Mouse (Mus musculus): ENCODE measurements around the gene Alkal2.

Alkal2 gene

DNA sequence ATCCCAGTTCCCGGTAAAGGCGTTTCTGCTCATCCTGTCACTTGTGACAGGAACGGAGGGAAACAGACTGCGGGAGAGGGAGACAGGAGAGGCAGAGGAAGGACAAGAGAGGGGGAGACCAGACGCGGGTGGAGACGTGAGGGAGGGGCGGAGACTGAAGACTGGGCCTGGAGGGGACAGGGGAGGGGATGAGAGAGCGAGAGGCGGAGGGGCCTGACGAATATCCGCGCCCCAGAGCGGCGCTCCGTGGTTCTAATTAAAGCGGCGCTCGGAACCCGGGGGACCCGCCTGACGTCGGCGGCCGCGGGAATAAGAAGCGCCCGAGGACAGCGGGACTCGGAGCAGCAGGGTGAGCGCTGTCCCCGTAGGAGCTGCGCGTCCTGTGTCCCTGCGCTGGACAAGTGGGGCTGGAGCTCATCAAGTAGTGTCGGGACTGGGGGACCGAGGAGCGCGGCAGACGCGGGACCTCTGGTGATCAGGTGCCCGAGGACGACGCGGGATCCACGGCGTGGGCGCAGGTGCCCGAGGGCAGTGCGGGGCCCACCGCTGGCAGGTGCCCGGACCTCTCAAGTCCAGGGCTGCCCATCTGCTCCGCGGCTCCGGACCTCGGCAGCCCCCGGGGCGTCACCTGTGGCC is at the start of gene Alkal2:
Gene Alkal2 (plus strand): TSS at position 337 of the 636 bp plus-strand sequence.
- peak; percentile 22 for DNase-seq

DNA sequence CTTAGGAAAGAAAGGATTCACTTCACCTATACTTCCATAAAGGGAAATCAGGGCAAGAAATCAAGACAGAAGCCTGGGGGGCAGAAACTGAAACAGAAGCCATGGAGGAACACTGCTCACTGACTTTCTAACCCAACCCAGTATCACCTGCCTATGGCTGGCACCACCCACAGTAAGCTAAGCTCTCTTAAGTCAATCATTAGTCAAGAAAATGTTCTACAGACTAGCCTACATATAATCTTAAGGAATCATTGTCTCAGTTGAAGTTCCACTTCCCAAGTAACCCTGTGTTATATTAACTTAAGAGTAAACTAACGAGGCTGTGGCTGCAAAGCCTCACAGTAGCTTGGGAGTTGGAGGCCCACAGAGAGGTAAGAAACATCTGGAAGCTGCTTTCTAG is 35.6 kb upstream of the Alkal2 start:
- DNase-seq = peak; percentile 59

DNA sequence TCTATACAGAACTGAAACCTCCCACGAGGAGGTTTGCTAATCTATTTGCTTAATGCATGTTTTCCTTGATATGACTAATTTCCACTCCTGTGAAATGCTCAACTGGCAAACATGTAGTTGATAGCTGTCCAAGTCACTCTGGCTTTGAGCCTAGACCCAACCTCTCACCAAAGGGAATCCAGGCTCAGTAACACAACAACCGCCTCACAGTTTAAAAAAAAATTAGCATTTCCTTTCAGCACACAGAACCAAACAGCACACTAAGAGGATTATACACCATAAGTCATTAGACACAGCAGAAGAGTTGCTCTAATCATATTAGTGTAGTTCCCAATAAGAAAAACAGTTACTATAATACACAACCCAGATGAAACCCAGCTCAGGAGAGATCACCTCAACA is 33.2 kb upstream of the Alkal2 start:
- peak; percentile 11 for DNase-seq

DNA sequence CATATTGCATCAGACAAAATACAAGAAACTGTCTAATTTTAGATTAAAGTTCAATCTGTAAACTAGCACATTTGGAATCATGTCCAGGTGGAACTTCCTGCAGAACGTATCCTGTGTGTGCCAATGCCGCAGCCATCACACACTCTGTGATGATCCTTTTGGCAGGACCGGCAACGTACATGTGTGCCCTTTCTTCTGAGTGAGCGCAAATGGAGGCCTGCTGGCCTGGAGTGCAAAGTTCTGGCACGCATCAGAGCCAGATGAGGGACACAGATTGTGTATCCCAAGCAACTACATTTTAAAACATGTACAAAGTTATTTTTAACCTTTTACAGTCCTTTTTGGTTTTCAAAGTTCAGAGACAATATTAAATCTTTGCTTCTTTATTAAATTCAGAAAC is 32.3 kb upstream of the Alkal2 start:
- DNase-seq = no peak

DNA sequence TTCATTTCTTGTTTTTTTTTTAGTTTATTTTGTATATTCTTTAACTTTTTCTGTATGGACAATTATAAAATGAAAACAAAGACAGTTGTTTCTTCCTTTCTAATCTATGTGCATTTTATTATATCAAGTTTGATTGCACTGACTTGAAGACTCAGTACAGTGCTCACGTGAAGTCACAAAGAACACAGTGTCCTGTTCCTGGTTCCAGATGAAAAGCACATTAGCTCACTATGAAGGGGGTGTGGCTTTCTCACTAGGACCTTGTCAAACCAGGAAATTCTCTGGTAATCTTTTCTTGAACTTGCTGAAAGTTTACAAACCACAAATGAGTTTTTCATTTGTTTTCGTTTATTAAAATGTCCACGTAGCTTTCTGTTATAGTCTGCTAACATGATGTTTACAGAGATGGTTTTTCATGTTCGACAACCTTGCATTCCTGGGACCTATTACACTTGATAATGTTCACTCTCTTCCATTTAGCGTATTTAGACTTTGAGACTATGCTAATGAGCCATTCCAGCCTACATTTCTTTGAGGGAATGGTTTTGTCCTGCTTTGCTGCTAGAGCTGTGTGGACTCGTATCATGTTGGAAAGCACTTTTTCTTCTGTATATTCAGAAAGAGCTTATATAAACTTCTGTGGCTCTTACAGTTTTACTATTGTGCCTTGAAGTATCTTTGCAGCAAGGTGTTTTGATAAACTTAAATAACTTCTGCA is 28.5 kb upstream of the Alkal2 start:
- DNase-seq = peak; percentile 50

DNA sequence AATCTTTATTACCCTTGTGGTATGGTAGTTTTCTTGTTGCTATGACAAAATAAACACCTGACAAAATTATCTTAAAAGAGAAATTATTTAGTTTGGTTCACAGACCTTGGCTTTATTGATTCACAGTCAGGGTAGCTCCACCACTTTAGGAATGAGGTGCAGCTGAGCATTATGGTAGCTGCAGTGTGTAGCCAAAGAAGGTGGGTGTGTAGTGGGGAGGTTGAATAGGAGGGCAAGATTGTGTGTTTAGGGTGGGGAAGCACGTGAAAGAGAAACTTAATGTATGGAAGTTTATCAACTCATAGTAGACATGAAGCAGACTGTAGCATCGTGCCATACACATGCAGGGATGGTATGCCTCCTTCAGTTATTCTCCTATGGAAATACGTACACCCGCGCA is 27.9 kb upstream of the Alkal2 start:
- no peak for DNase-seq

- no peak for DNase-seq
Observed at GRCm38 (mm10) chr12:30864347-30864746, 19.8 kb upstream of the Alkal2 start.

- no peak for DNase-seq
Observed at GRCm38 (mm10) chr12:30865781-30866180, 18.3 kb upstream of the Alkal2 start.

GRCm38 (mm10) chr12:30879447-30879846 is 4.7 kb upstream of the Alkal2 start:
- peak; percentile 14 for DNase-seq

GRCm38 (mm10) chr12:30883592-30883985 is 533 bp upstream of the Alkal2 start:
- no peak for DNase-seq

DNA sequence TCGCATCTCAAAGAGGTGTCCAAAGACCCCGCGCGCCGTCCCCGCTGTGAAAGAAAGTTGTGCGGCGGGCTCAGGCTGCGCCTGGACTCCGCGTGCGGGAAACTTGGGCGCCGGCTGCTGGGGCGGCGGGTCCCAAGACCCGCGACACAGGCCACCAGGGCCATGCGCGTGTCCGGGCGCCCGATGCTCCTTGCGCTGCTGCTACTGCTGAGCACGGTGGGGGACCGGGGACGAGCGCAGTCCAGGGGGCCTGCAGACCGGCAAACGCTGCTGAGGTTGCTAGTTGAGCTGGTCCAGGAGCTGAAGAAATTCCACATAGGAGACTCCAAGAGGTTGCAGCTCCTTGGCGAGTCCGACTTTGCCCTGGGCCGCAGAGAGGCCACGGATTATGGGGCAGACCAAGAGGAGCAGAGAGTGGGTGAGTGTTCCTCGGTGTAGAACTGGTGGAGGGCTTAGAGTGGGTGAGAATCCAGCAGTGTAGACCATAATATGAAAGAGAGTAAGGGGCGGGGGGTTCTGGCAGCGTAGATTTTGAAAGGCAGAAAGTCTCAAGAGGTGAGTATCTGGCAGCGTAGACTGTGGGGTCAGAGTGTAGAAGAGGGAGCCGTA is 604 bp downstream of the Alkal2 start:
- no peak for DNase-seq

DNA sequence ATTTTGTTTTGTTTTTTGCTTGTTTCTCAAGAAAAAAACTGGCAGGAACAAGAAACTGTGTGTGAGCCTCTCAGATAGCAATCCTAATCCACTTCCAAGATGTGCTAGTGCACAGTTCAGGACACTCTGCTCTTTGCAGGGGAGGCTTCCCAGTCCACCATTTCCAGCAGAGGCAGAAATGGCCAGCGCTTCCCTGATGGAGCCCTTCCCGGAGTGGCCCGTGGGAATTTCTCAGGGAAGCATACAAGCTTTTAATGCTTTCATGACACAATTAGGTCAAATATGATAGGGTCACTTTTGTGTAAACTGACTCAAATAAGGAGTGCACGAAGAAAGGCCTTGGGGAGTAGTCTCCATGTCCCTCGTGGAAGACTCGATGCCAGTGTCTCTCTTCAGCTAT is 1.8 kb downstream of the Alkal2 start:
- no peak for DNase-seq

DNA sequence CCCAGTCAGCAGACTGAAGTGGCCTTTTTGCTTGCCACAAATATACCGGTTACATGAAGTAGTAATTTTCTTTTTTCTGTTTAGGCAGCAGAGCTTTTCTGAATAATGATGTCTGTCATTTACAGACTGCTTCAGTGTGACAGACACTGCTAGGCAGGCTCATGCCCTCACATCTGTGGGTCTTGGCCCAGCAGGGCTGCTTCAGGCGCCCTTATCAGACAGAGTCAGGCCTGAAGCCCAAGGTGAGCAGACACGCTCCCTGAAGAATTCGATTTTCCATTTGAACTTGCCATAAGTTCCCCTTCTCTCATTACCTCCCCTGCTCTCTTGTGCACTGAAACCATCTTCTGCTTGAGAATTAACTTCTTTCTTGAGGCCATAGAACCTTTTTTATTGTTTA is 3.9 kb downstream of the Alkal2 start:
- DNase-seq = no peak

- peak; percentile 80 for DNase-seq
Observed at GRCm38 (mm10) chr12:30890067-30890466, 5.9 kb downstream of the Alkal2 start.

DNA sequence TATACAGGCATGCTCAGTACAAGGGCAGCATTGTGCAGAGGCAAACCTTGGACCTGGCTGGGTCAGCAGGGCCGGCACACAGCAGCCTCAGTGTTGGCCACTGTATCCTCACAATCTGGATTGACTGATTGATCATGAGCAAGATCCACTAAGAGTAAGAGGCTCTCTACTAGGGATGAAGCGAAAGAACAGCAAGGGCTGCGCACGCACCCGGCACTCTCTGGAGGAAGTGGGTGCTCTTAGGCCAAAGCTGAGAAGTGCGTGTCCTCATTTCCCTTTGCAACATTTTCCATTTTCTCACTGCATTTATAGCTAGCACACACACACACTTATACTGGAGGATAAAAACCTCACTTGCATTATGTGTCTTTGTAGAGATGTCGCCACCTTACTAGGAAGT is 7.3 kb downstream of the Alkal2 start:
- DNase-seq = no peak

DNA sequence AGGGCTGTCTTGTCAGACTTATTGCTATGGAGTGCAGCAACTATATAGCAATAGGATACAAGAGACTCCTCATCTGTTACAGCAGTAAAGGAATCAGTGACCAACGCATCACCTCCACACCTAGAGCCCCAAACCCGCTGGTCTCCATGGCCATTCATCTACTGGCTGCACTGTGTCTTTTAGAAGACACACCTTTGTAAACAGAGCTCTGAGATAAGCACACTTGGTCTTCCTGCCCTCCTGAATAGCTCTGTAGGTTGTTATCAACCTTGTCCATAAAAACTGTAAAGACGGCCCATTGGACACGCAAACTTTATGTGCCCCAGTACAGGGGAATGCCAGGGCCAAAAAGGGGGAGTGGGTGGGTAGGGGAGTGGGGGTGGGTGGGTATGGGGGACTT is 12.9 kb downstream of the Alkal2 start:
- no peak for DNase-seq

DNA sequence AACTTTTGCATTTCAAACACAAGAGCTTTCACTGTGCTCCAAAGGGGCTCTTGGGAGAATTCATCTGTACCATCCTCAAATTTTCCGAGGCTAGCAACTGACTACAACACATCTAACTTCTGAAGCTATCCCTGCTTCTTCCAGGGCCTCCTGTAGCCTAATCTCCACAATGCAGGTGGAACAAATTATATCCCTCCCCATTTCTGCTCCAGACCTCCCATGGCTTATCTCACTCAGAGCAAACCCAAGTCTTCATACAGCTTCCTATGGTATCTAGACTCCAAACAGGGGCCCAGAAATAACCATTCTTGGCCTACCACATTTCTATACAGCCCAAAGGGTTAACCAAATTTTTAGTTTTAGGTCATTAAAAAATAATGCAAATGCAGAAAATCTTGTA is 24.5 kb downstream of the Alkal2 start:
- DNase-seq = no peak

DNA sequence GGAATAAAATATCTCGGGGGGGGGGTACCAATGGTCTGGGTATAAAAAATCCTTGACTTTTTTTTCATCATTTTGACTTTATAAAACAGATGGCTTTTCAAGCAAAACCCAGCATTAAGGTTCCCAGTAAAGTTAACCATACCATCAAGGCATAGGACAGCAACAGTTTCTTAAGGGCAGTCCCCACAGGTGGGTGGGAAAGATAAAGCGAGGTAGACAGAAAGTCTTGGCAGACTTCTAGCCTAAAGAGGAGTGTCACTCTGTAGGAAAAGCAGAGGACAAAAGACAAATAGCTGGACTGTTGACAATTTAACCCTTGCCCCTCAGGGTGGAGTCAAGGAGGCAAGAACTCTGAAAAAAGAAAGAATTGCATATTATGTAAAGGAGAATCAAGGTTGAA is 25.8 kb downstream of the Alkal2 start:
- DNase-seq = no peak

- peak; percentile 4 for DNase-seq
Observed at GRCm38 (mm10) chr12:30910860-30911259, 26.7 kb downstream of the Alkal2 start.

- DNase-seq = peak; percentile 97
Observed at GRCm38 (mm10) chr12:30911261-30912047, 27.3 kb downstream of the Alkal2 start, which contains the start of the genes Acp1 and Sh3yl1. Gene Acp1, minus strand, starts transcription at chr12:30911589. Gene Sh3yl1, plus strand, starts transcription at chr12:30911668.

GRCm38 (mm10) chr12:30912048-30912381 is 27.9 kb downstream of the Alkal2 start:
- peak; percentile 83 for DNase-seq

DNA sequence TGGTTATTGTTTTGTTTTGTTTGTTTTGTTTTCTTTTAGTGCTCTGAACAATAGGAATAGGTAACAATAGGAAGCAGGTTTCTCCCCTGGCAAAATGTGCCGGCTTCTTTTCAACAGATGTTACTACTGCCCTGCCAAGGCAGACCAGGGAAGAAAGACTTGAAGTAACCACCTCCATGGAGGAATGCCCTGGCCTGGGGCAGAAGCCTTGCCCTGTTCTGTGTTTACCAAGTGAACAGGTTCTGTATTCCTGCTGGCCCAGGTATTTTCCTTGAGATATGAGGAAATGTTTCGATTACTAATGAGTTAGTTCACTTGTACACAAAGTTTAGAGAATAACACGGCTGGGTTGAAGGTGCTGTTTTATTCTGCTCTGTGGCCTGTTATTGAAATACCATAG is 28.7 kb downstream of the Alkal2 start:
- DNase-seq = peak; percentile 17

GRCm38 (mm10) chr12:30922401-30922800 is 38.3 kb downstream of the Alkal2 start:
- no peak for DNase-seq

Data from kidney, postnatal 14 days (tissue).